Mouse (Mus musculus): Measurements from ENCODE around the gene Ppcdc. TPM values are rescaled to one million over a fixed set of nuclear protein-coding genes. Genes with fewer than 3 reads are reported as not detected.

Ppcdc gene
- polyA plus RNA-seq, 1 experiment from 2014 or later = 13.8 TPM

- ATAC-seq = no peak
- WGBS (ENCODE audit: insufficient replicate concordance) = 69% methylated on average over 15 of the region's 15 CpGs
Measured at GRCm38 (mm10) chr9:57402318-57403251, 37.3 kb downstream of the Ppcdc start.

GRCm38 (mm10) chr9:57398773-57399172, 41.2 kb downstream of the Ppcdc start:
- 76% methylated on average over 2 of the region's 2 CpGs for WGBS (ENCODE audit: insufficient replicate concordance)

More at GRCm38 (mm10) chr9:57402318-57403251, 37.3 kb downstream of the Ppcdc start:
- Histone ChIP-seq H3K27ac (no peak overlapping the region), H3K27me3 (replicated peaks) (no peaks in the 10 kb centered on the region), H3K9me3 (replicated peaks) (peaks cover 10% of the 10 kb centered on the region; the same call in 1 of the 2 replicates), H3K4me3 (no peak overlapping the region), H3K4me2 (no peak overlapping the region), H3K9ac (no peak overlapping the region), H3K36me3 (no peaks in the 10 kb centered on the region), H3K4me1 (no peaks in the 10 kb centered on the region)

GRCm38 (mm10) chr9:57392892-57393291, 47.0 kb downstream of the Ppcdc start:
- Histone ChIP-seq H3K36me3 (no peaks in the 10 kb centered on the region), H3K27ac (no peak overlapping the region), H3K9me3 (replicated peaks) (no peaks in the 10 kb centered on the region), H3K27me3 (replicated peaks) (no peaks in the 10 kb centered on the region), H3K4me3 (no peak overlapping the region), H3K9ac (no peak overlapping the region), H3K4me2 (no peak overlapping the region), H3K4me1 (no peaks in the 10 kb centered on the region)
- WGBS (ENCODE audit: insufficient replicate concordance) = 74% methylated on average over 1 of the region's 1 CpGs
- ATAC-seq = no peak

More at GRCm38 (mm10) chr9:57398773-57399172, 41.2 kb downstream of the Ppcdc start:
- no peaks in the 10 kb centered on the region for H3K27me3 ChIP-seq (replicated peaks)
- ATAC-seq = no peak
- no peak overlapping the region for H3K4me2 ChIP-seq
- no peak overlapping the region for H3K27ac ChIP-seq
- H3K36me3 ChIP-seq = no peaks in the 10 kb centered on the region
- H3K9ac ChIP-seq = no peak overlapping the region
- peaks cover 10% of the 10 kb centered on the region; the same call in 1 of the 2 replicates for H3K9me3 ChIP-seq (replicated peaks)
- no peak overlapping the region for H3K4me3 ChIP-seq
- H3K4me1 ChIP-seq = no peaks in the 10 kb centered on the region

- Histone ChIP-seq H3K36me3 (no peaks in the 10 kb centered on the region), H3K27me3 (replicated peaks) (no peaks in the 10 kb centered on the region), H3K4me2 (no peak overlapping the region), H3K27ac (no peak overlapping the region), H3K9ac (no peak overlapping the region), H3K4me1 (no peaks in the 10 kb centered on the region), H3K4me3 (no peak overlapping the region), H3K9me3 (replicated peaks) (no peaks in the 10 kb centered on the region)
- ATAC-seq = no peak
- 45% methylated on average over 3 of the region's 3 CpGs for WGBS (ENCODE audit: insufficient replicate concordance)
Measured at GRCm38 (mm10) chr9:57390869-57391268, 49.1 kb downstream of the Ppcdc start.

GRCm38 (mm10) chr9:57389131-57389530, 50.8 kb downstream of the Ppcdc start:
- no peak for ATAC-seq
- no peak overlapping the region for H3K9ac ChIP-seq
- no peaks in the 10 kb centered on the region for H3K4me1 ChIP-seq
- no peaks in the 10 kb centered on the region for H3K27me3 ChIP-seq (replicated peaks)
- H3K27ac ChIP-seq = no peak overlapping the region
- no peaks in the 10 kb centered on the region for H3K9me3 ChIP-seq (replicated peaks)
- no peak overlapping the region for H3K4me3 ChIP-seq
- H3K4me2 ChIP-seq = no peak overlapping the region
- H3K36me3 ChIP-seq = no peaks in the 10 kb centered on the region
- WGBS (ENCODE audit: insufficient replicate concordance) = 0% methylated on average over 1 of the region's 1 CpGs

- ATAC-seq = no peak
- Histone ChIP-seq H3K9ac (no peak overlapping the region), H3K4me1 (no peaks in the 10 kb centered on the region), H3K4me3 (no peak overlapping the region), H3K4me2 (no peak overlapping the region), H3K27me3 (replicated peaks) (no peaks in the 10 kb centered on the region), H3K36me3 (no peaks in the 10 kb centered on the region), H3K9me3 (replicated peaks) (no peaks in the 10 kb centered on the region), H3K27ac (no peak overlapping the region)
- WGBS (ENCODE audit: insufficient replicate concordance) = 70% methylated on average over 4 of the region's 4 CpGs
Measured at GRCm38 (mm10) chr9:57386926-57387325, 53.0 kb downstream of the Ppcdc start.

- WGBS (ENCODE audit: insufficient replicate concordance) = 46% methylated on average over 2 of the region's 2 CpGs
Measured at GRCm38 (mm10) chr9:57384621-57385020, 55.3 kb downstream of the Ppcdc start.

GRCm38 (mm10) chr9:57360999-57361398, 78.9 kb downstream of the Ppcdc start:
- 74% methylated on average over 3 of the region's 3 CpGs for WGBS (ENCODE audit: insufficient replicate concordance)
- H3K9ac ChIP-seq = no peak overlapping the region
- H3K4me2 ChIP-seq = no peak overlapping the region
- H3K4me3 ChIP-seq = no peak overlapping the region
- no peaks in the 10 kb centered on the region for H3K27me3 ChIP-seq (replicated peaks)
- H3K36me3 ChIP-seq = no peaks in the 10 kb centered on the region
- H3K9me3 ChIP-seq (replicated peaks) = no peaks in the 10 kb centered on the region
- no peak for ATAC-seq
- no peak overlapping the region for H3K27ac ChIP-seq
- H3K4me1 ChIP-seq = no peaks in the 10 kb centered on the region

More at GRCm38 (mm10) chr9:57384621-57385020, 55.3 kb downstream of the Ppcdc start:
- Histone ChIP-seq H3K36me3 (no peaks in the 10 kb centered on the region), H3K4me3 (no peak overlapping the region), H3K9me3 (replicated peaks) (no peaks in the 10 kb centered on the region), H3K27ac (no peak overlapping the region), H3K4me2 (no peak overlapping the region), H3K4me1 (no peaks in the 10 kb centered on the region), H3K27me3 (replicated peaks) (no peaks in the 10 kb centered on the region), H3K9ac (no peak overlapping the region)
- ATAC-seq = no peak

- Histone ChIP-seq H3K4me1 (peaks cover 3% of the 10 kb centered on the region; the same call in 1 of the 2 replicates), H3K27ac (no peak overlapping the region), H3K9ac (no peak overlapping the region), H3K36me3 (no peaks in the 10 kb centered on the region), H3K4me3 (no peak overlapping the region), H3K4me2 (no peak overlapping the region), H3K27me3 (replicated peaks) (no peaks in the 10 kb centered on the region), H3K9me3 (replicated peaks) (no peaks in the 10 kb centered on the region)
- ATAC-seq = no peak
- 54% methylated on average over 2 of the region's 2 CpGs for WGBS (ENCODE audit: insufficient replicate concordance)
Measured at GRCm38 (mm10) chr9:57354377-57355183, 85.3 kb downstream of the Ppcdc start.

GRCm38 (mm10) chr9:57351277-57351676, 88.6 kb downstream of the Ppcdc start:
- H3K36me3 ChIP-seq = no peaks in the 10 kb centered on the region
- no peaks in the 10 kb centered on the region for H3K9me3 ChIP-seq (replicated peaks)
- no peak for ATAC-seq
- H3K9ac ChIP-seq = no peak overlapping the region
- H3K4me1 ChIP-seq = peaks cover 3% of the 10 kb centered on the region; the same call in 1 of the 2 replicates
- no peak overlapping the region for H3K4me3 ChIP-seq
- H3K27ac ChIP-seq = no peak overlapping the region
- 49% methylated on average over 2 of the region's 2 CpGs for WGBS (ENCODE audit: insufficient replicate concordance)
- H3K4me2 ChIP-seq = no peak overlapping the region
- no peaks in the 10 kb centered on the region for H3K27me3 ChIP-seq (replicated peaks)

- no peak for ATAC-seq
- no peak overlapping the region for H3K27ac ChIP-seq
- no peak overlapping the region for H3K9ac ChIP-seq
- H3K9me3 ChIP-seq (replicated peaks) = no peaks in the 10 kb centered on the region
- peaks cover 6% of the 10 kb centered on the region; the same call in 1 of the 2 replicates for H3K4me1 ChIP-seq
- H3K27me3 ChIP-seq (replicated peaks) = peaks cover 4% of the 10 kb centered on the region; the same call in 1 of the 2 replicates
- no peak overlapping the region for H3K4me3 ChIP-seq
- no peak overlapping the region for H3K4me2 ChIP-seq
- 42% methylated on average over 1 of the region's 1 CpGs for WGBS (ENCODE audit: insufficient replicate concordance)
- H3K36me3 ChIP-seq = no peaks in the 10 kb centered on the region
Measured at GRCm38 (mm10) chr9:57345902-57346301, 94.0 kb downstream of the Ppcdc start.

- no peak overlapping the region for H3K4me3 ChIP-seq
- peaks cover 6% of the 10 kb centered on the region; the same call in 1 of the 2 replicates for H3K4me1 ChIP-seq
- H3K27me3 ChIP-seq (replicated peaks) = peaks cover 4% of the 10 kb centered on the region; the same call in 1 of the 2 replicates
- H3K4me2 ChIP-seq = no peak overlapping the region
- no peak for ATAC-seq
- WGBS (ENCODE audit: insufficient replicate concordance) = 27% methylated on average over 3 of the region's 3 CpGs
- H3K36me3 ChIP-seq = no peaks in the 10 kb centered on the region
- no peak overlapping the region for H3K9ac ChIP-seq
- no peak overlapping the region for H3K27ac ChIP-seq
- no peaks in the 10 kb centered on the region for H3K9me3 ChIP-seq (replicated peaks)
Measured at GRCm38 (mm10) chr9:57343752-57344151, 96.2 kb downstream of the Ppcdc start.

Data from liver, embryonic 12.5 days (tissue).